Mouse (Mus musculus): ENCODE results near the gene Nrg4. TPM values are rescaled to one million over a fixed set of nuclear protein-coding genes. Genes with fewer than 3 reads are reported as not detected.

Nrg4 gene
- total and polyA plus RNA-seq, 3 experiments: 0.81 to 1.7 (median 1.2) TPM

- Histone ChIP-seq H3K9me3 (replicated peaks; ENCODE audit: low read length) (no peaks in the 10 kb centered on the region), H3K4me3 (replicated peaks in 1 of 3; ENCODE audit: low read depth in 2 of 3, low read length in 2 of 3, poor library complexity in 1 of 3) (no peak overlapping the region), H3K27me3 (replicated peaks) (no peaks in the 10 kb centered on the region), H3K9ac (ENCODE audit: insufficient read depth, low read depth) (no peak overlapping the region), H3K36me3 (replicated peaks in 1 of 2; ENCODE audit: control insufficient read depth in 1 of 2, insufficient read depth in 1 of 2, low read length in 1 of 2) (peaks cover 66 to 86% of the 10 kb centered on the region in 2 experiments), H3K4me1 (ENCODE audit: control insufficient read depth in 1 of 2, insufficient read depth in 2 of 2) (peaks cover 3 to 25% of the 10 kb centered on the region in 2 experiments; a peak in 3 of 4 replicates), H3K4me2 (ENCODE audit: insufficient read depth, low read depth, poor library complexity, severe bottlenecking) (no peak overlapping the region), H3K27ac (ENCODE audit: insufficient read depth, low read depth) (no peak overlapping the region), H3K79me2 (replicated peaks; ENCODE audit: control insufficient read depth, extremely low read depth, insufficient read depth, poor library complexity, severe bottlenecking) (peaks cover 8% of the 10 kb centered on the region)
- DNase-seq (ENCODE audit: extremely low read depth): no peak
- in situ Hi-C loops (cut with MboI; ENCODE audit: low pct_ligation_motif_present, low pct_unique_long_range_greater_than_20kb, low sequenced_read_pairs): no loop called here
- TF ChIP-seq MAZ (IDR thresholded peaks at IDR 0.05; ENCODE audit: low read depth, low read length): no peak
- TF ChIP-seq UBTF (IDR thresholded peaks at IDR 0.05; ENCODE audit: low read depth, low read length): no peak
- no peak for TF ChIP-seq POLR2AphosphoS2 (IDR thresholded peaks at IDR 0.05; ENCODE audit: low read depth, low read length)
- TF ChIP-seq MAX (IDR thresholded peaks at IDR 0.05; ENCODE audit: low read length): no peak
- TF ChIP-seq RCOR1 (conservative IDR thresholded peaks at IDR 0.05; ENCODE audit: low read depth, low read length): no peak
- TF ChIP-seq ZC3H11A (IDR thresholded peaks at IDR 0.05; ENCODE audit: low read depth, low read length): no peak
- TF ChIP-seq POLR2A (IDR thresholded peaks at IDR 0.05; ENCODE audit: low read depth, low read length): no peak
- TF ChIP-seq ELF1 (IDR thresholded peaks at IDR 0.05; ENCODE audit: low read depth, low read length): no peak
- TF ChIP-seq KAT2A (IDR thresholded peaks at IDR 0.05; ENCODE audit: insufficient replicate concordance, low read length): no peak
- no peak for TF ChIP-seq MXI1 (IDR thresholded peaks at IDR 0.05; ENCODE audit: low read depth, low read length)
- dilution Hi-C loops (cut with MboI; ENCODE audit: extremely low pct_ligation_motif_present, extremely low pct_unique_long_range_greater_than_20kb, low sequenced_read_pairs): no loop called here
These were observed 111.6 kb downstream of the Nrg4 start for GRCm38 (mm10) chr9:55215056-55215455.

- no peak for DNase-seq (ENCODE audit: extremely low read depth)
- Histone ChIP-seq H3K9ac (ENCODE audit: insufficient read depth, low read depth) (no peak overlapping the region), H3K36me3 (replicated peaks in 1 of 2; ENCODE audit: control insufficient read depth in 1 of 2, insufficient read depth in 1 of 2, low read length in 1 of 2) (peaks cover 51 to 70% of the 10 kb centered on the region in 2 experiments), H3K27ac (ENCODE audit: insufficient read depth, low read depth) (no peak overlapping the region), H3K4me1 (ENCODE audit: control insufficient read depth in 1 of 2, insufficient read depth in 2 of 2) (peaks cover 3 to 31% of the 10 kb centered on the region in 2 experiments; a peak in 3 of 4 replicates), H3K4me3 (replicated peaks in 1 of 3; ENCODE audit: low read depth in 2 of 3, low read length in 2 of 3, poor library complexity in 1 of 3) (no peak overlapping the region), H3K27me3 (replicated peaks) (no peaks in the 10 kb centered on the region), H3K9me3 (replicated peaks; ENCODE audit: low read length) (no peaks in the 10 kb centered on the region), H3K79me2 (replicated peaks; ENCODE audit: control insufficient read depth, extremely low read depth, insufficient read depth, poor library complexity, severe bottlenecking) (peaks cover 8% of the 10 kb centered on the region), H3K4me2 (ENCODE audit: insufficient read depth, low read depth, poor library complexity, severe bottlenecking) (no peak overlapping the region)
- dilution Hi-C loops (cut with MboI; ENCODE audit: extremely low pct_ligation_motif_present, extremely low pct_unique_long_range_greater_than_20kb, low sequenced_read_pairs) (no loop called here), in situ Hi-C loops (cut with MboI; ENCODE audit: low pct_ligation_motif_present, low pct_unique_long_range_greater_than_20kb, low sequenced_read_pairs) (no loop called here)
- no peak for TF ChIP-seq ELF1 (IDR thresholded peaks at IDR 0.05; ENCODE audit: low read depth, low read length)
- TF ChIP-seq POLR2A (IDR thresholded peaks at IDR 0.05; ENCODE audit: low read depth, low read length): no peak
- TF ChIP-seq MXI1 (IDR thresholded peaks at IDR 0.05; ENCODE audit: low read depth, low read length): no peak
- no peak for TF ChIP-seq PAX5 (IDR thresholded peaks at IDR 0.05; ENCODE audit: low read length)
- TF ChIP-seq JUN (IDR thresholded peaks at IDR 0.05; ENCODE audit: insufficient read depth, low read depth, low read length): no peak
These were observed 113.2 kb downstream of the Nrg4 start for GRCm38 (mm10) chr9:55213396-55213795.

- no peak for TF ChIP-seq POLR2A (IDR thresholded peaks at IDR 0.05; ENCODE audit: low read depth, low read length)
- no peak for TF ChIP-seq ZKSCAN1 (IDR thresholded peaks at IDR 0.05; ENCODE audit: borderline replicate concordance, low read depth, low read length)
- no peak for TF ChIP-seq MAZ (IDR thresholded peaks at IDR 0.05; ENCODE audit: low read depth, low read length)
- no peak for TF ChIP-seq CHD2 (IDR thresholded peaks at IDR 0.05; ENCODE audit: low read length)
- no peak for TF ChIP-seq ZC3H11A (IDR thresholded peaks at IDR 0.05; ENCODE audit: low read depth, low read length)
- no peak for TF ChIP-seq ZMIZ1 (IDR thresholded peaks at IDR 0.05; ENCODE audit: low read depth, low read length)
- no peak for TF ChIP-seq CHD1 (IDR thresholded peaks at IDR 0.05; ENCODE audit: low read depth, low read length)
- no peak for TF ChIP-seq MYC (IDR thresholded peaks at IDR 0.05; ENCODE audit: low read depth, low read length)
- TF ChIP-seq USF1 (IDR thresholded peaks at IDR 0.05; ENCODE audit: low read depth, low read length): no peak
- no peak for TF ChIP-seq MXI1 (IDR thresholded peaks at IDR 0.05; ENCODE audit: low read depth, low read length)
- no peak for TF ChIP-seq CTCF (conservative IDR thresholded peaks at IDR 0.05 in 1 of 2, IDR thresholded peaks at IDR 0.05 in 1 of 2; ENCODE audit: low read depth in 2 of 2, low read length in 2 of 2)
- no peak for TF ChIP-seq UBTF (IDR thresholded peaks at IDR 0.05; ENCODE audit: low read depth, low read length)
- no peak for TF ChIP-seq GABPA (IDR thresholded peaks at IDR 0.05; ENCODE audit: insufficient replicate concordance, low read depth, low read length)
- no peak for TF ChIP-seq ETS1 (conservative IDR thresholded peaks at IDR 0.05; ENCODE audit: low read depth, low read length)
- peaks cover 8% of the 10 kb centered on the region for H3K79me2 ChIP-seq (replicated peaks; ENCODE audit: control insufficient read depth, extremely low read depth, insufficient read depth, poor library complexity, severe bottlenecking)
- peaks cover 36 to 53% of the 10 kb centered on the region in 2 experiments for H3K36me3 ChIP-seq (replicated peaks in 1 of 2; ENCODE audit: control insufficient read depth in 1 of 2, insufficient read depth in 1 of 2, low read length in 1 of 2)
- H3K4me1 ChIP-seq (ENCODE audit: control insufficient read depth in 1 of 2, insufficient read depth in 2 of 2): peaks cover 3 to 28% of the 10 kb centered on the region in 2 experiments; a peak in 3 of 4 replicates
- H3K9ac ChIP-seq (ENCODE audit: insufficient read depth, low read depth): no peak overlapping the region
- H3K27ac ChIP-seq (ENCODE audit: insufficient read depth, low read depth): no peak overlapping the region
- in situ Hi-C loops (cut with MboI; ENCODE audit: low pct_ligation_motif_present, low pct_unique_long_range_greater_than_20kb, low sequenced_read_pairs) (no loop called here), dilution Hi-C loops (cut with MboI; ENCODE audit: extremely low pct_ligation_motif_present, extremely low pct_unique_long_range_greater_than_20kb, low sequenced_read_pairs) (no loop called here)
- no peak overlapping the region for H3K4me2 ChIP-seq (ENCODE audit: insufficient read depth, low read depth, poor library complexity, severe bottlenecking)
- H3K9me3 ChIP-seq (replicated peaks; ENCODE audit: low read length): no peaks in the 10 kb centered on the region
- H3K27me3 ChIP-seq (replicated peaks): no peaks in the 10 kb centered on the region
- no peak overlapping the region for H3K4me3 ChIP-seq (replicated peaks in 1 of 3; ENCODE audit: low read depth in 2 of 3, low read length in 2 of 3, poor library complexity in 1 of 3)
- DNase-seq (ENCODE audit: extremely low read depth): no peak
These were observed 115.0 kb downstream of the Nrg4 start for GRCm38 (mm10) chr9:55211611-55212010.
